Mouse (Mus musculus) liver, embryonic 12.5 days (tissue): Measurements from ENCODE around the gene Mbtd1. TPM values are rescaled to one million over a fixed set of nuclear protein-coding genes. Genes with fewer than 3 reads are reported as not detected.

ENCODE experiments used
- ATAC-seq: fragments of 200-750 bp; cut with Nextera tagmentation; 2 replicates; pipeline ENCODE4 v1.8.0; 2017; ENCODE audit warnings: moderate number of reproducible peaks, mild to moderate bottlenecking, moderate library complexity
- H3K27ac ChIP-seq: fragments of 300-500 bp; sonication (generic); 2 replicates; pipeline ENCODE4 v1.5.1; 2016; ENCODE audit warnings: mild to moderate bottlenecking
- H3K27me3 ChIP-seq: fragments of 300-500 bp; sonication (generic); replicated peaks from 2 replicates; pipeline ENCODE4 v1.6.1; 2016; ENCODE audit warnings: mild to moderate bottlenecking, moderate library complexity
- H3K36me3 ChIP-seq: fragments of 300-500 bp; sonication (generic); 2 replicates; pipeline ENCODE4 v1.6.1; 2016; ENCODE audit warnings: mild to moderate bottlenecking, moderate library complexity
- H3K4me1 ChIP-seq: fragments of 300-500 bp; sonication (generic); 2 replicates; pipeline ENCODE4 v1.6.1; 2016
- H3K4me2 ChIP-seq: fragments of 300-500 bp; sonication (generic); 2 replicates; pipeline ENCODE4 v1.6.1; 2016; ENCODE audit warnings: mild to moderate bottlenecking, moderate library complexity
- H3K4me3 ChIP-seq: fragments of 300-500 bp; sonication (generic); 2 replicates; pipeline ENCODE4 v1.5.1; 2016; ENCODE audit warnings: mild to moderate bottlenecking, moderate library complexity
- H3K9ac ChIP-seq: fragments of 300-500 bp; sonication (generic); 2 replicates; pipeline ENCODE4 v1.6.1; 2016; ENCODE audit warnings: mild to moderate bottlenecking, moderate library complexity
- H3K9me3 ChIP-seq: fragments of 300-500 bp; sonication (generic); replicated peaks from 2 replicates; pipeline ENCODE4 v1.6.1; 2016; ENCODE audit warnings: mild to moderate bottlenecking, moderate library complexity
- WGBS: fragments of 180-500 bp; shearing (Covaris S2); methylation state at CpG from one replicate; pipeline ENCODE4 v1.1.7; 2016; ENCODE audit not compliant: insufficient replicate concordance; 5-methylcytosine and 5-hydroxymethylcytosine counted together
- polyA plus RNA-seq: library from polyadenylated mRNA; unstranded; fragments of >200 nt; fragmentation: Nextera tagmentation; extraction: Ambion mirVana; gene quantifications from 2 replicates; pipeline ENCODE4 v1.2.1, GENCODE M21; 2016

Mbtd1 gene
- polyA plus RNA-seq, 1 experiment from 2014 or later: 12.8 TPM

- Histone ChIP-seq H3K4me2 (peak overlapping the region; percentile 85), H3K4me3 (peak overlapping the region; percentile 66), H3K27me3 (no peaks in the 10 kb centered on the region), H3K4me1 (peaks cover 43% of the 10 kb centered on the region), H3K27ac (peak overlapping the region; percentile 78), H3K9me3 (no peaks in the 10 kb centered on the region), H3K36me3 (peaks cover 67% of the 10 kb centered on the region), H3K9ac (peak overlapping the region; percentile 67)
- WGBS: 21% methylated on average over 13 of the region's 13 CpGs
- ATAC-seq: no peak
Observed at GRCm38 (mm10) chr11:93954738-93955255, 69.1 kb downstream of the Mbtd1 start.

GRCm38 (mm10) chr11:93955256-93956150, 69.9 kb downstream of the Mbtd1 start:
- Histone ChIP-seq H3K4me1 (peaks cover 43% of the 10 kb centered on the region), H3K36me3 (peaks cover 67% of the 10 kb centered on the region), H3K9me3 (no peaks in the 10 kb centered on the region), H3K9ac (peak overlapping the region; percentile 67), H3K27ac (peak overlapping the region; percentile 78), H3K4me3 (peak overlapping the region; percentile 66), H3K27me3 (no peaks in the 10 kb centered on the region), H3K4me2 (peak overlapping the region; percentile 85)
- 1% methylated on average over 65 of the region's 67 CpGs for WGBS
- ATAC-seq: peak; percentile 94

GRCm38 (mm10) chr11:93956159-93956558, 70.5 kb downstream of the Mbtd1 start, which contains the start of gene Nme2:
Gene Nme2 (minus strand): TSS chr11:93956259.
- Histone ChIP-seq H3K4me2 (peak within 1 kb of the TSS; percentile 85), H3K4me3 (peak within 1 kb of the TSS; percentile 66), H3K27me3 (no peaks in the 10 kb centered on the region), H3K9ac (peak within 1 kb of the TSS; percentile 67), H3K9me3 (no peaks in the 10 kb centered on the region), H3K27ac (peak within 1 kb of the TSS; percentile 78), H3K4me1 (peaks cover 43% of the 10 kb centered on the region), H3K36me3 (peaks cover 67% of the 10 kb centered on the region)
- WGBS: 1% methylated on average over 6 of the region's 6 CpGs
- ATAC-seq: peak; percentile 3; the same call in 1 of the 2 replicates

- Histone ChIP-seq H3K27me3 (no peaks in the 10 kb centered on the region), H3K9ac (no peak overlapping the region), H3K27ac (no peak overlapping the region), H3K36me3 (peaks cover 68% of the 10 kb centered on the region), H3K4me2 (no peak overlapping the region), H3K4me1 (peaks cover 43% of the 10 kb centered on the region), H3K4me3 (no peak overlapping the region), H3K9me3 (no peaks in the 10 kb centered on the region)
- no peak for ATAC-seq
- 70% methylated on average over 2 of the region's 2 CpGs for WGBS
Observed at GRCm38 (mm10) chr11:93957031-93957555, 71.4 kb downstream of the Mbtd1 start.

GRCm38 (mm10) chr11:93957746-93958145, 72.1 kb downstream of the Mbtd1 start:
- Histone ChIP-seq H3K9me3 (no peaks in the 10 kb centered on the region), H3K9ac (no peak overlapping the region), H3K36me3 (peaks cover 68% of the 10 kb centered on the region), H3K27ac (no peak overlapping the region), H3K4me1 (peaks cover 38% of the 10 kb centered on the region), H3K4me3 (no peak overlapping the region), H3K4me2 (no peak overlapping the region), H3K27me3 (no peaks in the 10 kb centered on the region)
- ATAC-seq: no peak
- 72% methylated on average over 4 of the region's 4 CpGs for WGBS

- no peak overlapping the region for H3K27ac ChIP-seq
- no peaks in the 10 kb centered on the region for H3K9me3 ChIP-seq
- H3K36me3 ChIP-seq: peaks cover 90% of the 10 kb centered on the region
- no peaks in the 10 kb centered on the region for H3K27me3 ChIP-seq
- no peak overlapping the region for H3K4me3 ChIP-seq
- no peak for ATAC-seq
- 87% methylated on average over 6 of the region's 6 CpGs for WGBS
- H3K9ac ChIP-seq: no peak overlapping the region
- no peak overlapping the region for H3K4me2 ChIP-seq
- H3K4me1 ChIP-seq: peaks cover 19% of the 10 kb centered on the region
Observed at GRCm38 (mm10) chr11:93961482-93961881, 75.8 kb downstream of the Mbtd1 start.

- 79% methylated on average over 4 of the region's 4 CpGs for WGBS
- H3K4me3 ChIP-seq: no peak overlapping the region
- H3K9ac ChIP-seq: no peak overlapping the region
- no peak overlapping the region for H3K27ac ChIP-seq
- no peak for ATAC-seq
- H3K9me3 ChIP-seq: no peaks in the 10 kb centered on the region
- no peak overlapping the region for H3K4me2 ChIP-seq
- H3K27me3 ChIP-seq: no peaks in the 10 kb centered on the region
- peaks cover 21% of the 10 kb centered on the region for H3K4me1 ChIP-seq
- H3K36me3 ChIP-seq: peaks cover 81% of the 10 kb centered on the region
Observed at GRCm38 (mm10) chr11:93963013-93963412, 77.4 kb downstream of the Mbtd1 start.

GRCm38 (mm10) chr11:93965391-93965790, 79.7 kb downstream of the Mbtd1 start:
- H3K4me1 ChIP-seq: peaks cover 31% of the 10 kb centered on the region
- ATAC-seq: no peak
- no peaks in the 10 kb centered on the region for H3K27me3 ChIP-seq
- H3K36me3 ChIP-seq: peaks cover 57% of the 10 kb centered on the region
- WGBS: 66% methylated on average over 6 of the region's 6 CpGs
- H3K4me3 ChIP-seq: no peak overlapping the region
- H3K27ac ChIP-seq: no peak overlapping the region
- no peaks in the 10 kb centered on the region for H3K9me3 ChIP-seq
- H3K9ac ChIP-seq: no peak overlapping the region
- no peak overlapping the region for H3K4me2 ChIP-seq

- Histone ChIP-seq H3K4me2 (peak overlapping the region; percentile 75), H3K9me3 (no peaks in the 10 kb centered on the region), H3K36me3 (peaks cover 37% of the 10 kb centered on the region), H3K27me3 (no peaks in the 10 kb centered on the region), H3K4me3 (peak overlapping the region; percentile 75), H3K9ac (peak overlapping the region; percentile 77), H3K4me1 (peaks cover 31% of the 10 kb centered on the region), H3K27ac (peak overlapping the region; percentile 80)
- ATAC-seq: 0 out of 2 replicates have a peak, but pooled peaks have one; percentile 5
- WGBS: 2% methylated on average over 11 of the region's 11 CpGs
Observed at GRCm38 (mm10) chr11:93967381-93967780, 81.7 kb downstream of the Mbtd1 start.

- peak within 1 kb of the TSS; percentile 75 for H3K4me2 ChIP-seq
- WGBS: under 1% methylated on average over 40 of the region's 40 CpGs
- H3K36me3 ChIP-seq: peaks cover 29% of the 10 kb centered on the region
- no peaks in the 10 kb centered on the region for H3K27me3 ChIP-seq
- peak within 1 kb of the TSS; percentile 77 for H3K9ac ChIP-seq
- peak; percentile 95 for ATAC-seq
- peaks cover 31% of the 10 kb centered on the region for H3K4me1 ChIP-seq
- peak within 1 kb of the TSS; percentile 75 for H3K4me3 ChIP-seq
- H3K9me3 ChIP-seq: no peaks in the 10 kb centered on the region
- peak within 1 kb of the TSS; percentile 80 for H3K27ac ChIP-seq
Observed at GRCm38 (mm10) chr11:93968005-93968847, 82.6 kb downstream of the Mbtd1 start, which contains the start of the genes Gm20390 and Nme1. Gene Gm20390 (minus strand): TSS chr11:93968293. Gene Nme1 (minus strand): TSS chr11:93968521.

GRCm38 (mm10) chr11:93968848-93969128, 83.1 kb downstream of the Mbtd1 start:
- ATAC-seq: no peak
- H3K4me1 ChIP-seq: peaks cover 31% of the 10 kb centered on the region
- peak overlapping the region; percentile 77 for H3K9ac ChIP-seq
- peak overlapping the region; percentile 75 for H3K4me3 ChIP-seq
- H3K27me3 ChIP-seq: no peaks in the 10 kb centered on the region
- H3K27ac ChIP-seq: peak overlapping the region; percentile 80; the same call in 1 of the 2 replicates
- H3K36me3 ChIP-seq: peaks cover 24% of the 10 kb centered on the region
- H3K9me3 ChIP-seq: no peaks in the 10 kb centered on the region
- WGBS: 36% methylated on average over 6 of the region's 6 CpGs
- peak overlapping the region; percentile 75 for H3K4me2 ChIP-seq
